Mouse (Mus musculus): ENCODE measurements around the gene Zdhhc24. TPM values are rescaled to one million over a fixed set of nuclear protein-coding genes. Genes with fewer than 3 reads are reported as not detected.
A peak's percentile ranks its signal among the peaks of the same experiment; 100 is the strongest.

The Zdhhc24 gene
- total RNA-seq, 1 experiment from 2014 or later, result 15.1 TPM

DNA sequence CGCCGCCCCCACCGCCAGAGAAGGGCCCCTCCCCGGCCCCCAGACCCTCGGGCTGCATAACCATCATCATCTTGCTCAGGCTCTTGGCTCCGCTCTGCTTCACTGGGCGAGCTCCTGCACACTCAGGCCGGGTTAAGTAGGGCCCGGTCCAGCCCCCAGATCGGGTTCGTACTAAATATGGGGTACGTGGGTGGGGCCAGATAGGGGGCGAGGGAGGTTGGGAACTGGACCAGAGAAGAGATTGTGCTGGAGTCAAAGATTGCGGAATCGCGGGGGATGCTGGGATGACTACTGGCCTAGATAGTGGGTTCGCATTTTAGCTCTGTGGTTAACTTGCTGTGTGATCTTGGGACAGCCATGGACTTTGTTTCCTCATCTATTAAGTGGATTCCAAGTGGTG, 683 bp upstream of the Zdhhc24 start, which contains the start of gene Actn3:
TSS of gene Actn3 (minus strand) at position 125 of the 400 bp plus-strand sequence.
- DNase-seq, result no peak

DNA sequence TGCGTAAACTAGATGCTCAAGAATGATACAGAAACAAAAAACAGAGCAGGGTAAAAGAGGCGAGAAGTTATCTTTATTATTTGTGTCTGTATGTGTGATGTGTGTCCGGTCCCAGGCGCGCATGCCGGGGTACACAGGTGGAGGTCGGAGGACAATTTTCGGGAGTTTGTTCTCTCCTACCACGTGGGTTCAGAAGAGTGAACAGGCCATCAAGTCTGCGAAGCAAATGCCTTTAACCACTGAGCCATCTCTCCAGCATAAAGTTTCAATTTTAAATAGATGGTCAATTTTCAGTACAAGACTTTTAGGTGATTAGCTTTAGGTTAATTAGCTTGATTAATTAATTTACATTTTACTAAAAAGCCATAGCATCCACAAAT, 846 bp downstream of the Zdhhc24 start:
- DNase-seq, result no peak

DNA sequence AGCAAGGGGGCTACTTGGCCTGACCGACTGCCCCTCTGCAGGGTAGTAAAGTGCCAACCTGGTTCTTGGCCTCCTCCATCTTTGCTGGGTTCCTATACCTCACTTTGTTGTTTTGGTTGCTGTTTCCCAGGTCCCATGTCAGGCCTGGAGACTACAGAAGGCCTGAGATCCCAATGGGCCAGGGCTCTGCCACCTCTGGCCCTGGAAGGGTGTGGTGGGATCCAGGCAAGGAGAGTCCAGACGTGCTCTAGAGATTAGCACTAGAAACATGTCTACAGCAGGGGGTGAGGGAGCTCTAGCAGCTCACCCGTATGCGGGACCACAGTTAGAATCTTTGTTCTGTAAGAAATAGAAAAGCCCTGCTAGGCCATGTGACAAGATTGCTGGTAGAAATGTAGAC, 5.5 kb downstream of the Zdhhc24 start:
- DNase-seq, result no peak

DNA sequence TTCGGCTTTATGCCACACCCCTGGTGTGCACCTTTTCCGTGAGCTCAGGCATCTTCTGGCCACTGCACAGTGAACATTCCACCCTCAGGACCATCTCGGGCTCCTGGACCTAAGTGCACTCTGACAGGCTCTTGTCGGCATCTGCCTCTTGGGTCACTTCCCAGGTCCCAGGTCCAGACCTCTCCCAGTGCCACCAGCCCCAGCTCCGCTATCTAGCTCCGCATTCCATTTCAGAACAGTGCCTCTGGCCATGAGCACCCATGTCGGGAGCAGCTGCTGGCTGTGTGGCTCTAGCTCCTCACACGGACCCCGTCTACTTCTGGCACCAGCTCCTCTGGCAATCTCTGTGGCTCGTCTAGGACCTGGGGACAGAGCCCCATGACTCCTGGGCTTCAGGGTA, 11.3 kb downstream of the Zdhhc24 start:
- DNase-seq, result no peak

DNA sequence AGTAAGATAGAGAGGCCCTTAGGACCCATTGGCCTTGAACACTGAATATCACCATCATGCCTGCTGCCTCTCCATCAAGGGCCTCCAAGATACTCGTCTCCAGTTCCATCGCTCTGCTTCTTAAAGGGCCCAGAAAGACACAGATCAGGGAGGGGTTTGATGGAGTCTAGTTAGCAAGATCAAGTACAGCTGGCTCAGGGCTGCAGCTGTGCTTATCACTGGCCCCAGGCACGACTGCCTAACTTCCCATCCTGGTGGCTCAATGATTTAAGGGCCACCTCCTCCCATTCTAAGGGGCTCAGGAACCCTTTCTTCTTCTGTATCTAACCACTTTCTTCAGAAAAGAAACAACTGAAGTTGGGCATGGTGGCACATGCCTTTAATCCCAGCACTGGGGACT, 13.3 kb downstream of the Zdhhc24 start:
- no peak for DNase-seq

DNA sequence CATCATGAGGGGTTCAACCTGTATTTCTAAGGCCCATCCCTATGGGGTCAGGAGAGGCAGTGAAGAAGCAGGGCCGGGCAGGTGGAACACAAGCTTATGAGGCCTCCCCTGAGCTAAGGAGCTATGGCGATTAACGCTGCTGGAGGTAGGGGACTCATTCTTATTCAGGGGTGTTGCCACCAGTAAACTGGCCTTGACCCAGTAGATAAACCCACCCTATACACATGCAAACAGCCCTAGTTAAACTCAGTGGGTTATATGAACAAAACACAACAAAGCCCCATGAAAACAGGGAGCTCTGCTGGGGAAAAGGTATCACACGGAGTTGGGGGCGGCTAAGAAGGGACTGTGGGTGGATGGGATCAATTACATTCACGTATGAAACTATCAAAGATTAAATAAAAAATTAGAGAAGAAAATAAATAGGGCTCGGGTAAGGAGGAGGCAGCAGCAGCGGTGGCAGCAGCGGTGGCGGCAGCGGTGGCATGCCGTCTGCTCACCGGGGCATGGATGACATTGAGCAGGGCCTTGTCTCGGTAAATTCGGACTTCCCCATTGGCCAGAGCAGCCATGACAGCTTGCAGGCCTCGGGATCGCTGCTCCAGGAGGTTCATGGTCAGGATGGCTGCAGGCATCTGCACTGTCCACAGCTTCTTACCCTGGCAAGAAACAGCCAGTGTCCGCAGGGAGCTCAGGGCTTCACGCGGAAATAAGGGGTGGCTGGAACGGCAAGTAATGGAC, 18.5 kb downstream of the Zdhhc24 start:
- peak; percentile 26 for DNase-seq

DNA sequence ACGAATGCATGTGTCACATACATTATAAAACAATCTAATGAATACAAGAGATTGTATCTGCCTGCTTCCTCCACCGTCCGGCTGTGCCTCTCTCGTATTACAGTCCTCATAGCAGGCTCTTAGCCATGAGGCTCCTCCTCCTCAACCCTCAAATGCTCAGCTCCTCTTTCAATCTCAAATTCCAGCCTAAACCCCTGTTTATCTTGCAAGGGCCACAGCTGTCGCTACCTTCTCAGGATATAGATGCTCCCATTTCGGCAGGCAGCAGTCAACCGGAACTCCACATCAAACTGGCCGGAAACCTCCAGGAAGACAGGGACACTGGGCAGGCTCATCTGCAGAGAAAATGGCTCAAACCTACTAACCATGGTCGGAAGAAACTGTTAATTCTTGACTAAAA, 20.5 kb downstream of the Zdhhc24 start:
- no peak for DNase-seq

DNA sequence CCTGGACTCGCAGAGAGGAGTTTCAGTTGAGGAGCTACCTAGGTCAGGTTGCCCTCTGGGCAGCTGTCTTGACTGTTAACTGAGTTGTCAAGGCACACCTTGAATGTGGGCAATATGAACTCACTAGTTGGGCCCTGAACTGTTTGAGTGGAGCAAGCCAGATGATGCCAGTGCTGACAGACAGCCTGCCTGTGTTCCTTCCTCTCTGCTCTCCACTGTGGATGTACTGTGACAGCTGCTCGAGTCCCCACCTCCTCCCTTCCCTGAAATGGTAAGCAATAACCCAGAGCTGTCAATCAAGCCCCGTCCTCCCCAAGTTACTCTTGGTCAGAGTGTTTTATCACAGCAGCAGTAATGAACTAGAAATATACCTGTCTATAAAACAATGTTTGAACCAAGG, 21.4 kb downstream of the Zdhhc24 start:
- DNase-seq, result no peak

DNA sequence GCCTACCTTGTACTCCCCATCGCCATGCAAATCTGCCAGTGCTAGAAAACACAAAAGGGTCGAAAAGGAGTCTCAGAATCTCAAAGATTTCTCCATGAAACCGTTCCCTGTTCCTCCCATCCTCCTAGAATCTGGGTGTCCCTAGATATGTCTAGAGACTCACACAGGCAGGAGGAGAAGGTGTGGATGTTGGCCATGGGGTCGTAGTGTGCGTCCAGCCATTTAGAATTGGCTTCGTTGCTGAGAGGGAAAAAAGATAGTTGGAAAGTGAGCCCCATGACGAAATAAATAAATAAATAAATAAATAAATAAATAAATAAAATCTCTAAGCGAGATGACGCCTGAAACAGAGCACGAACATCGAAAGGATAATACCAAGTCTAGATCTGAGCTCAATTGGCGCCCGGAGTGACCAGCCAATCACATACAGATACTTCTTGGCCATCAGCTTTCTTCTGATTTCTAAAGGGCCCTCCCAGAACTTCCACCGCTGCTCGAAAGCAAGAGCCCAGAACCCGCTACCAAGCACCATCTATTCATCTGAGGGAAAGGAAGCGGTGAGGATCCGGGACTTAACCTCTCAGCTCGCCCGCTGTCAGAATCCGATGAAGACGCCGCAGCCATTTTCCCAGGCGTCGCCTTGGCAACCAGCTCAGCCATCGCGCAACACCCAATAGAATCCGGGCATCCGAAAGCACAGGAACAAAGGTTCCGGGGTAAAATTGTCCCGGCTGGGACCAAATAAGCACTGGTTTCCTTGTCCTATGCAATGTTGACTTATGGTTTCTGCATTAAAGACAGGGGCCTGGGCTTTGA, 27.7 kb downstream of the Zdhhc24 start, which contains the start of gene Bbs1:
TSS of gene Bbs1 (minus strand) at position 650 of the 816 bp plus-strand sequence.
- DNase-seq, result peak; percentile 91

DNA sequence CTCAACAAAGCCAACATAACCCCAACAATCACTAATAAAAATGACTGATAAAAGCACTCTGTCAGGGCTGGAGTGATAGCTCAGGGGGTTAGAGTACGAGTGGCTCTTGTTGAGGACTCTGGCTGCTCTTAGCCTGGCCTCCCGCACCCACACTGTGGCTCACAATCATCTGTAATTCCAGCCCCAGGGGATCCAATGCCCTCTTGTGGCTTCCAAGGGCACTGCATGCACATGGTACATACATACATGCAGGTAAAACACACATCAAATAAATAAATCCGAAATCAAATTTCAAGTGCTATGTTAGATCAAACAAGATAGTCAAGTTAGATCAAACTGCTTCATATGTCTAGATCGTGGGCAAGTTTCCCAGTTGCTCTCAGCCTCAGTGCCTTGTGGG, 29.6 kb downstream of the Zdhhc24 start:
- peak; percentile 58 for DNase-seq

DNA sequence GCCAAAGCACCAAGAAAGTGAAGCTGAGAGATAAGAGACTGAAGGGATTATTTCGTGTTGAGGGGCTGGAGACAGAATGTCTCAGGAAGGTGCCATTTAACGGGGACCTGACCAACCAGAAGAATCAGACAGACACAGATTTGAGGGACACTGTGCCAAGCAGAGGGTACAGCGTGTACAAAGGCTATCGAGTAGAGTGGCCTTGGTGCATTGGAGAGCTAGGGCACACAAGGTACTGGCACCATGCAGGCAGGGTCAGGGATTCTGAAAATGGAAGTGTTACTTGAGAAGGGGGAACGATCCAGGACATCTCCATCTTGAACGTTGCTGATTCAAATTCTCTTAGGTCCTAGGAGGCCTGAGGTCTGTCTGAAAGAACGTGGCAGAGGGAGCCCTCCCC, 30.9 kb downstream of the Zdhhc24 start:
- DNase-seq, result no peak

DNA sequence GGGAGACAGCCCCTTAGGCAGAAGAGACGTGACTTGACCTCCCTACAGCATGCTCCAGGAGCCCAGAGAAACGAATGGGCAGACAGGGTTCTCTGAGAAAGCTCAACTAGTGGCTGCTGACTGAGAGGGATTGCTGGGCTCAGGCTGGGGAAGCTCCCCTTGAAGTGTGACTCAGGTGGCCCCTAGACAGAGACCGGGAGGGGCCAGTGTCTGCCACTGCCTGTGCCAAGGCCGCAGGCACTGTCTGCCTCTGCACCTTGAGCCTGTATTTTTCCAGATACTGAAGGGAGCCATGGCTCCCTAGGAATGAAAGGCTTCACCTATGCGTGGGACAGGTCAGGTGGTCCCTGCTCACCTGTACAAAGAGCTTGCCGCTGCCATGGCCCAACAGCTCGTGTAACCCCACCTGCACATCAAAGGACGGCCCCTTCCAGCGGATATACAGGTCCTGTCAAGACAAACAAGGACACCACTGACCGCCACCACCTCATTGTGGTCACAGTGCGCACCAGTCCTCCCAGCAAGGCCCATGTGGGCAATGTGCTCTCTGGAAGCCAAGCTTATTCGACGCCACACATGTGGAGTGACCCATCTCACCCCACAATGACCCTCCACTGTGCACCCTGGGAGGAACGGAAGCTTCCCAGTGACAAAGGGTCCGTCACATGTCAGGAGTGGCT, 37.6 kb downstream of the Zdhhc24 start:
- peak; percentile 73 for DNase-seq

DNA sequence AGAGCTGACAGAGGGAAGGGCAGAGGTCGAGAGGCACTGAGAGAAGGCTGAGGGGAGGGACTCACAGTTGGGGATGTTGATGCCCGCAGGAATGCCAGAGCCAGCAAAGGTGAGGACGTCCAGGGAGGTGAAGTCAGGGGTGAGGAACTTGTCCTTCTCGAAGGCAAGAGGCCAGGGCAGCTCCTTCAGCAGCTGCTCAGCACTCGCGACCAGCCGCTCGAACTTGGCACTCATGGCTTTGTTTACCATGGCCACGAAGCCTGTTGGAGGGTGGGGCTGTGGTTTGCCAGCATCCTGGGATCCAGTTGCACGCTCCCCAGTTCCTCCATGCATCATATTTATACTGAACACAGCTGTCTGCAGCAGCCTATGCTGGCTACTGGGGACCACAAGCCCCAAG, 38.4 kb downstream of the Zdhhc24 start:
- DNase-seq, result no peak

DNA sequence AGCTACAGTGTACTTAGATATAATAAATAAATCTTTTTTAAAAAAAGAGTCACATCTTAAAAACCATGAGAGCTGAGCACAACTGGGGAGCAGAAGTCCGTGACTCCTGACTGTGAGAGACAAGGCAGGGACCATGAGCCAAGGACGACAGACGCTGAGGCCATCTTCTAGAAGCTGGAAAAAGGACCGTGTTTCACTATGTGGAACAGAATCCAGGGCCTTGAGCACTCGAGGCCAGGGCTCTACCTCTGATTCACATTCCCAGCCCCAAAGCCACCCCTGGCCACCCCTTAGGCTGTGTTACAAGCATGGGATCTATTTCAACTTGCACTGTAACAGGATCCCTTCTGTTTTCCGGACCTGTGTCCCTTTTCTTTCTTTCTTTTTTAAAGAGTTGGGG, 41.2 kb downstream of the Zdhhc24 start:
- peak; percentile 45 for DNase-seq

DNA sequence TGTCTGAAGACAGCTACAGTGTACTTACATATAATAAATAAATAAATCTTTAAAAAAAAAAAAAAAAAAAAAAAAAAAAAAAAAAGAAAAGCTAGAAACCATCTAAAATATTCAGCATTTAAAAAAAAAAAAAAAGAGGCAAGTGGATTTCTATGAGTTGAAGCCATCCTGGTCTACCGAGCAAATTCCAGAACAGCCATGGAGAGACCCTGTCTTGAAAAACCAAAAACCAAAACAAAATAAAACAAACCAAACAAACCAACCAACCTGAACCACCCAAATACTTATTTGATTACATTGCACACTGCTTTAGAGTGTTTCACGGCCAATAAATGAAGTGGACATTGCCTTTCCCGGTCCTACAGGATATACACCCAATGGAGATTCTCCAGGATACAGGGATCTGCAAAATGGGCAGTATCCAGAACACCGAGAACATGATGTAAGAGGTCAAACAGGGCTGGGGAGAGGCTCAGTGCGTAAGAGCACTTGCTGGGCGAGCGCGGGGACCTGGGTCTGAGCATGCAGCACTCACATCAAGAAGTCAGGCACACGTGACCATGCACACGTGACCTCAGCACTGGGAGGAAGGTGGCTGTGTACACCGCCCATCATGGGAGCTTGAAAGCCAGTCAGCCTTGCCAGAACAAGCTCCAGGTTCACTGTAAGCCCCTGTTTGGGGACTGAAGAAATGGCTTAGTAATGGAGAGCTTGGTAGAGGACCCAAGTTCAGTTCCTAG, 46.8 kb downstream of the Zdhhc24 start:
- no peak for DNase-seq

DNA sequence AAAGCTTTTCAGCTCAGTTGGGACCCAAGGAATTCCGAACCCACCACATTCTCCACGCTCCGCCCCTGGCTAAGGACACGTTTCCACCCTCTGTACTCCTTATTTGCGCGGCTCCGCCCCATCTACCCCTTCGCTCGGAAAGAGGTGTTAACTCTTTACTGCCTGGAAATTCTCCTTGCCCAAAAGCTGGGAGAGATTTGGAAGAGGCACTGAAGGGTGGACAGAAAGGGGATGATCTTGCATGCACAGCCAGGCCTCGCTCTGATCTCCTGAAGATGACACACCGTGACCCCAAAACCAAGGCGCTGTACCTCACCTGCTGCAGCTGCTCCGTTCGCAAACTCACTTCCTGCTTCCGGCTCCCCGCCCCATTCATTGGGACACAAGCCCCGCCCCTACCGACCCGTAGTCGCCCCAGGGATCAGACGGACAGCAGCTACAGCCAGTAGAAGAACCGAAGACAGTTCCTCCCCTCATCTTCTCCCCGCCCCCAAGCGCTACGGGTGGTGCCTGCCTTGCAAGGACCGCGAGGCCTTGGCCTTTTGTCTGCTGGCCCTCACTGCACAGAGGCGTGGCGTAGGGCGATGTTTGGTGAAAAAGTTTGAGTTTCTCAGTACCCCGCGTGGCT, 49.5 kb downstream of the Zdhhc24 start, which contains the start of gene Dpp3:
TSS of gene Dpp3 (minus strand) at position 384 of the 628 bp plus-strand sequence.
- DNase-seq, result peak; percentile 100

DNA sequence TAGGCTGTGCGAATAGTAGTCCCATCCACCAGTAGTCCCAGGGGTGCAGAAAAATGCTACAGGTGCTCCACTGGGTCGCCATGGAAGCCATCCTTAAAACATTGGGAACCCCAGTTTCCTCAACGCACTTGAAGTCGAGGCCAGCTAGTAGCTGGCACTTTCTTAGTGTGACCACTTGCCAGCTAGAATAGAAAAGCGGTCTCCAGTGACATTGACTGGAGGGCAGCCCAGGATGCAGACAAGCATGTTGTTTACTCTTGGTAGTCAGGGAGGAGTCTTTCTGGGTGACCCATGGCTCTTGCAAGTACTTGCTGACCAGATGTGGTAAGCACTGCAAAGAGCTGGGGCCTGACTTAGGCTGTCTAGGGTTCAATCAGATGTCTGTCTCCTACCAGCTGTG, 50.3 kb downstream of the Zdhhc24 start:
- peak; percentile 65 for DNase-seq

Data from adrenal gland, postnatal 14 days (tissue).